Mouse (Mus musculus) neutrophil, adult 5-6 weeks (primary cell): ENCODE measurements around the gene Rxrg. TPM values are rescaled to one million over a fixed set of nuclear protein-coding genes. Genes with fewer than 3 reads are reported as not detected.

Source experiments
- ATAC-seq: fragments of 151-379, 151-347 bp; 2 replicates; pipeline ENCODE4 v1.8.0; 2017; ENCODE audit warnings: mild to moderate bottlenecking, moderate TSS enrichment; ENCODE audit not compliant: insufficient number of reproducible peaks, poor library complexity, low FRiP score, severe bottlenecking; ENCODE audit errors: extremely low read depth
- total RNA-seq: library from RNA; stranded (forward); fragments of 200-1000 nt; gene quantifications from 2 replicates; pipeline ENCODE4 v1.2.3, GENCODE M21; 2017

Gene Rxrg
- total RNA-seq, 1 experiment from 2014 or later, result not detected

- ATAC-seq, result no peak
These were observed 39.9 kb downstream of the Rxrg start for GRCm38 (mm10) chr1:167638053-167638452.

- ATAC-seq, result no peak
These were observed 40.7 kb downstream of the Rxrg start for GRCm38 (mm10) chr1:167638901-167639300.

- no peak for ATAC-seq
These were observed 46.8 kb downstream of the Rxrg start for GRCm38 (mm10) chr1:167644866-167645537.

- ATAC-seq, result no peak
These were observed 50.5 kb downstream of the Rxrg start for GRCm38 (mm10) chr1:167648670-167649069.

GRCm38 (mm10) chr1:167649122-167649633 lies 51.0 kb downstream of the Rxrg start:
- no peak for ATAC-seq

- no peak for ATAC-seq
These were observed 54.2 kb downstream of the Rxrg start for GRCm38 (mm10) chr1:167652336-167652735.

- no peak for ATAC-seq
These were observed 60.9 kb downstream of the Rxrg start for GRCm38 (mm10) chr1:167659065-167659464.

- no peak for ATAC-seq
These were observed 62.4 kb downstream of the Rxrg start for GRCm38 (mm10) chr1:167660521-167661101.

- no peak for ATAC-seq
These were observed 62.9 kb downstream of the Rxrg start for GRCm38 (mm10) chr1:167661123-167661522.

- ATAC-seq, result no peak
These were observed 65.0 kb downstream of the Rxrg start for GRCm38 (mm10) chr1:167663136-167663535.

GRCm38 (mm10) chr1:167669796-167670195 lies 71.6 kb downstream of the Rxrg start:
- ATAC-seq, result no peak

GRCm38 (mm10) chr1:167672433-167672987 lies 74.3 kb downstream of the Rxrg start:
- no peak for ATAC-seq

- ATAC-seq, result no peak
These were observed 80.9 kb downstream of the Rxrg start for GRCm38 (mm10) chr1:167679061-167679460.

- no peak for ATAC-seq
These were observed 89.8 kb downstream of the Rxrg start for GRCm38 (mm10) chr1:167688001-167688346.

GRCm38 (mm10) chr1:167688347-167689231 lies 90.4 kb downstream of the Rxrg start:
- no peak for ATAC-seq

- no peak for ATAC-seq
These were observed 90.9 kb downstream of the Rxrg start, which contains the start of gene Lmx1a for GRCm38 (mm10) chr1:167689232-167689261. TSS of gene Lmx1a (plus strand) at chr1:167689237.
